Mouse (Mus musculus): ENCODE measurements around the gene March7.

DNA sequence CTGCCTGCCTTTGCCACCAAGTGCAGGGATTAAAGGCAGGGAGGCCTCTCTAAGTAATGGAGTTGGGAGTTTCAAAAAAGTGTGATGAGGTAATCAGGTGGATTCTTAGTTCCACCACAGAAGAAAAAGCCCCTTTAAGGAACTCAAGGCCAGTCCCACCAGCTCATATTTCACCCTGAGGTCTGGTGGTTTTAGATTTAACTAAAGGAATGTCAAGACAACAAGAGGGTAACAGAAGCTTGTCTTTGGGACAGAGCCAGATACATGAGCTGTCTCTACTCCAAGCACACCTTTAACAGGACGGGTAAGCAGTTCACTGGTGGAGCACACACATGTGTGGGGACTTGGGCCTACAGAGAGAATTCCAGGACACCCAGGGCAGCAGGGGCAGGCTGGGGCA is 57.9 kb downstream of the March7 start:
- TF ChIP-seq POLR2A (IDR thresholded peaks at IDR 0.05; ENCODE audit: control insufficient read depth in 1 of 2, insufficient read depth in 1 of 2, low read depth in 1 of 2, low read length in 2 of 2, poor library complexity in 1 of 2) (no peak), MYC (IDR thresholded peaks at IDR 0.05; ENCODE audit: low read depth, low read length) (no peak), CTCF (IDR thresholded peaks at IDR 0.05 in 2 of 3, conservative IDR thresholded peaks at IDR 0.05 in 1 of 3; ENCODE audit: control insufficient read depth in 1 of 3, insufficient read depth in 1 of 3, low read depth in 2 of 3, low read length in 3 of 3, poor library complexity in 1 of 3, severe bottlenecking in 1 of 3) (no peak), TCF12 (IDR thresholded peaks at IDR 0.05; ENCODE audit: low read depth, low read length) (no peak), NRF1 (IDR thresholded peaks at IDR 0.05; ENCODE audit: insufficient read depth, low read depth, low read length, poor library complexity, severe bottlenecking) (no peak), GATA1 (IDR thresholded peaks at IDR 0.05; ENCODE audit: low read depth, low read length) (no peak)

Measured in MEL (cell line).